Mouse (Mus musculus) intestine, embryonic 14.5 days (tissue): ENCODE measurements at regions not wholly inside any gene's neighbourhood (a gene's known extent, or its start where the extent isn't known, plus 50 kb on each side); places are given as distances from the start of the nearest gene placed in this dataset.

Experiments
- ATAC-seq: fragments of 200-750 bp; cut with Nextera tagmentation; replicated peaks from 2 replicates; pipeline ENCODE4 v1.8.0; 2017; ENCODE audit warnings: low read depth, moderate number of reproducible peaks, moderate TSS enrichment, moderate library complexity; ENCODE audit not compliant: low FRiP score, low TSS enrichment
- DNase-seq: peaks from one replicate; pipeline ENCODE4 v3.0.0-alpha.2; 2018; ENCODE audit warnings: low spot score
- H3K27ac ChIP-seq: fragments of 300-500 bp; sonication (generic); 2 replicates; pipeline ENCODE4 v1.5.1; 2014; ENCODE audit warnings: low read depth, mild to moderate bottlenecking, control low read depth
- H3K27me3 ChIP-seq: fragments of 300-500 bp; sonication (generic); replicated peaks from 2 replicates; pipeline ENCODE4 v1.6.1; 2014; ENCODE audit warnings: low read length, control low read depth; ENCODE audit not compliant: control insufficient read depth, insufficient read depth
- H3K36me3 ChIP-seq: fragments of 300-500 bp; sonication (generic); 2 replicates; pipeline ENCODE4 v1.6.1; 2014; ENCODE audit warnings: low read length, control low read depth; ENCODE audit not compliant: control insufficient read depth, insufficient read depth
- H3K4me1 ChIP-seq: fragments of 300-500 bp; sonication (generic); replicated peaks from 2 replicates; pipeline ENCODE4 v1.6.1; 2014; ENCODE audit warnings: low read length, control low read depth, mixed read lengths; ENCODE audit not compliant: control insufficient read depth, insufficient read depth
- H3K4me2 ChIP-seq: fragments of 300-500 bp; sonication (generic); 2 replicates; pipeline ENCODE4 v1.6.1; 2014; ENCODE audit warnings: low read length
- H3K4me3 ChIP-seq: fragments of 300-500 bp; sonication (generic); 2 replicates; pipeline ENCODE4 v1.5.1; 2014; ENCODE audit warnings: low read depth, low read length, control low read depth, mixed read lengths
- H3K9ac ChIP-seq: fragments of 300-500 bp; sonication (generic); 2 replicates; pipeline ENCODE4 v1.6.1; 2014; ENCODE audit warnings: mild to moderate bottlenecking, low read length
- H3K9me3 ChIP-seq: fragments of 300-500 bp; sonication (generic); 2 replicates; pipeline ENCODE4 v1.6.1; 2016; ENCODE audit warnings: low read length, control low read depth; ENCODE audit not compliant: control insufficient read depth
- WGBS: fragments of 180-500 bp; shearing (Covaris S2); extraction: QIAGEN DNeasy Blood & Tissue Kit; methylation state at CpG from one replicate; pipeline ENCODE4 v1.1.7; 2014; 5-methylcytosine and 5-hydroxymethylcytosine counted together

DNA sequence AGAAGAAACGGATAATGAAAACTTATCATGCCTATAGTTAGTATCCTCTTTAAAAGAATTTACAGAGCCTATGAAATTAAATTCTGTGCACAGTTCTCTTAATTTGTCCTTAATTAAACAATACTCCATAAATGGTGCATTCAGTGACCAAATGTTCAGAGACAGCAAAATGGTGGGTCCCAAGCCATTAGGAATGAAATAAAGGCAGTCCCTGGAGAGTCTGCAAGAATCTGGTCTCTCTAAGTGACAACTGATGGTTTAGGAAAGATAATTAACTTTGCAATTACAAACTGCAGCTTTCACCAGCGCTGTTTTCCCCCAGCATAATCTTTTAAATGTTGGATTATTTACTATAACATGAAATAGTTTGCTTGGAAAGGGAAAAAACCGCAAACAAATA, 376.9 kb upstream of the Kcnh8 start:
- no peak for DNase-seq
- Histone ChIP-seq H3K9me3 (no peaks in the 10 kb centered on the region), H3K27ac (no peak overlapping the region), H3K4me3 (no peak overlapping the region), H3K9ac (no peak overlapping the region), H3K4me1 (no peaks in the 10 kb centered on the region), H3K27me3 (no peaks in the 10 kb centered on the region), H3K36me3 (no peaks in the 10 kb centered on the region), H3K4me2 (no peak overlapping the region)
- 68% methylated on average over 3 of the region's 3 CpGs for WGBS
- no peak for ATAC-seq

DNA sequence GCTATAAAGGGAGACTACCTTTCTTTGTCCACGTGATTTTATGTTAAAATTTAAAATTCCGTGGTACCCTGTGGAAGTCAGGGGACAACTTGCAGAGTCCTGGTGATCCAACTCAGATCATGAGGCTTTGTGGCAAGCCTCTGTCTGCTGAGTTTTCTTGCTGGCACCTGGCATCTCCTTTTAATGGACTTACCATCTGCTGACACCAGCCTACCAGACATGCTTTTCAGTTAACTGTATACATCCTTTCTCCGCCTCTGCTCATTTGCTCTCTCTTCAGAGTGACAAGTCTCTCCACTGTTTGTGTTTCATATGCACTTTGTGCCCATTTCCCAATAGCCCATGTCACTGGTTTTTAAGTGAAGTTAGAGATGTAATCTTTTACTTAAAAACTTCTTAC, 382.1 kb upstream of the Kcnh8 start:
- no peaks in the 10 kb centered on the region for H3K27me3 ChIP-seq
- ATAC-seq (no peak), DNase-seq (no peak)
- H3K27ac ChIP-seq: no peak overlapping the region
- H3K4me2 ChIP-seq: no peak overlapping the region
- H3K9ac ChIP-seq: no peak overlapping the region
- no peaks in the 10 kb centered on the region for H3K9me3 ChIP-seq
- no peaks in the 10 kb centered on the region for H3K4me1 ChIP-seq
- no peak overlapping the region for H3K4me3 ChIP-seq
- 81% methylated on average over 3 of the region's 3 CpGs for WGBS
- H3K36me3 ChIP-seq: no peaks in the 10 kb centered on the region

DNA sequence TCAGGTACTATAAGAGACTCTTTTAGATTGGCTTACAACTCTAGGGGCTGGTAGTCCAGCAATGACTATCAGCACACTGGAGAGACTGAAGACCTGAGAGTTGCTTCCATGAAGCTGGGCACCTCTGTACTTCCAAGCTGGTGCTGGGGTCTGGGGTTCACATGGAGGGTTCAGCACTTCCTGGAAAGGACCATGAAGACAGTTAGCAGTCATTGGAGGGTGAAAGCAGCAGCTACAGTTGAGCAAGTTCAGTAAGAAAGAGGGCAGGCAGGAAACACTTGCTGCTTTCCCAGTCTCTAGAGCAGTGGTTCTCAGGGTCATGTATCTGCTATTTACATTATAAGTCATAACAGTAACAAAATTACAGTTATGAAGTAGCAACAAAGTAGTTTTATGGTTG, 384.3 kb upstream of the Satb1 start:
- no peak overlapping the region for H3K4me3 ChIP-seq
- H3K9me3 ChIP-seq: no peaks in the 10 kb centered on the region
- H3K27ac ChIP-seq: no peak overlapping the region
- no peak overlapping the region for H3K9ac ChIP-seq
- H3K4me1 ChIP-seq: no peaks in the 10 kb centered on the region
- no peak overlapping the region for H3K4me2 ChIP-seq
- ATAC-seq (no peak), DNase-seq (no peak)
- H3K36me3 ChIP-seq: no peaks in the 10 kb centered on the region
- H3K27me3 ChIP-seq: no peaks in the 10 kb centered on the region

DNA sequence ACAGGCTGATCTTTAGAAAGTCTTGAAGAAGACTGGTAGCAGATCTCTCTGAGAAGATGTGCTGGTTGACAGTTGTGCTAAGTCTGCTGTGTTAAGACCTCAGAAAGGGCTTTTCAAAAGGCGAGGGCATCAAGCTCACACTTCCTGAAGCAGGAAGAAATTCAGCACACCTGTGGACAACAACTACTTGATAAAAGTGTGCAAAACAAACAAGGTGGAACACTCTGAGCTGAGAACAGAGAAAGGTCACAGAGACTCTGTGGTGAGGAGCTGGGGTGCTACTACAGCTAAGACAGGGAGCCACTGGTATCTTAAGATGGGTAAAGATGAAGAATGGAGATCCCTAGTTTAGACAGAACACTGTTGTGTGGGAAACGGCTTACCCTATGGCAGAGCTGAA, 379.9 kb upstream of the Satb1 start:
- no peak overlapping the region for H3K27ac ChIP-seq
- WGBS: 83% methylated on average over 2 of the region's 2 CpGs
- no peaks in the 10 kb centered on the region for H3K36me3 ChIP-seq

DNA sequence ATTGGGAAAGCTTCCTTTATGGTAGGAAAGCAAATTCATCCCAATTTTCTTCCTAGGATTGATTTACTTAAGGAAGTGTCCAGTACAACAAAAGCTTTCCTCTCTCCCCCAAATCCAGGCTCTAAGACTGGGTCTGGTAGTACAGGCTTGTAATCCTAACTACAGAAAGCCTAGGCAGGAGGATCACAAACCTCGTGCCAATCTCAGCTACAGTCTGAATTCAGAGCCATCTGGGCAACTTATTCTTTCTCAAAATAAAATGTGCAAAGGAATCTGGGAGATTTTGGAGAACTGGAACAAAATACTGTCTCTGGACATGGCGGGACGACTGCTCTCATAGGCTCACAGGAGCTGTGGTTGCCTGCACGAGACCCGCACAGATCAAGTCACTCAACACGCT, 377.4 kb upstream of the Satb1 start:
- Histone ChIP-seq H3K4me3 (no peak overlapping the region), H3K27me3 (no peaks in the 10 kb centered on the region), H3K4me2 (no peak overlapping the region), H3K4me1 (no peaks in the 10 kb centered on the region), H3K27ac (no peak overlapping the region), H3K36me3 (no peaks in the 10 kb centered on the region), H3K9ac (no peak overlapping the region), H3K9me3 (no peaks in the 10 kb centered on the region)
- ATAC-seq (no peak), DNase-seq (no peak)
- 94% methylated on average over 6 of the region's 6 CpGs for WGBS

More for the DNA sequence above, 379.9 kb upstream of the Satb1 start:
- no peaks in the 10 kb centered on the region for H3K4me1 ChIP-seq
- no peaks in the 10 kb centered on the region for H3K9me3 ChIP-seq
- DNase-seq: no peak
- no peak overlapping the region for H3K9ac ChIP-seq
- ATAC-seq: no peak
- H3K27me3 ChIP-seq: no peaks in the 10 kb centered on the region
- no peak overlapping the region for H3K4me3 ChIP-seq
- no peak overlapping the region for H3K4me2 ChIP-seq

DNA sequence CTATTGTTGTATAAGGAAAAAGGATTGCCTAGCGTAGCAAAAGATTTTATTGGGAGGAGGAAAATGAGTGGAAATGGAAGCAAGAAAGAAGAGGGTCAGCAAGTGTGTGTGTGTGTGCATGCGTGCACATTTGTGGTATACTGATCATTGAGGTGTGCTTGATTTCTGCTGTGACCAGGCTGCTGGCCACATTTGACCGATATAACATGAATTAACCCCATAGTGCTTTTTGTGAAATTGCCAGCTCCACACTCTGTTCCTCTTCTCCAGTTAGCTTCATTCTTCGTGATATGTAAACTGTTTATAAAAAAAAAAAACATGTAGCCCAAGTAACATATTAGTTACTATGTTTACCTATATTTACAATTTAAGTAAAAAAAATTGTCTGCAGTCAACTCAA, 364.6 kb upstream of the Satb1 start:
- ATAC-seq: no peak
- Histone ChIP-seq H3K36me3 (no peaks in the 10 kb centered on the region), H3K4me1 (no peaks in the 10 kb centered on the region), H3K4me3 (no peak overlapping the region), H3K27me3 (no peaks in the 10 kb centered on the region), H3K9ac (no peak overlapping the region), H3K9me3 (no peaks in the 10 kb centered on the region), H3K4me2 (no peak overlapping the region), H3K27ac (no peak overlapping the region)
- WGBS: 77% methylated on average over 4 of the region's 4 CpGs
- DNase-seq: no peak

DNA sequence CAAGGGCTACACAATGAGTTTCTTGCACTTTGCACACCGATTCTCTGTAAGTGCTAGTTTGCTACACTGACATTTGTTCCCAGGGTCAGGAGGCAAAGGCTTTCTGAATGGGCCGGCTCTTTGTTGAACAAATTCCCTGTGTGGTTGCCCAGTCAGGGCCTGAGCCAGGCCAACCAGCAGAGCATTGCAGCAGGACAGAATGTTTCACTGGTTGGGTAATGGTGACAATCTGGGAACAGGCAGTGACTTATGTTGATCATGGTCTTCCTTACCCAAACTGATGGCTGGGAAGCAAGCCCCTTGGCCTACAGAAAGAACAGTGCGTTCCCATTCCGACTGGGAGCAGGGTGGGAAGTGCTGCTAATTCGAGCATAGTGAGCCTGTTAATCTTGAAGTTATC, 363.7 kb upstream of the Satb1 start:
- 87% methylated on average over 5 of the region's 5 CpGs for WGBS
- Histone ChIP-seq H3K36me3 (no peaks in the 10 kb centered on the region), H3K9me3 (no peaks in the 10 kb centered on the region), H3K27ac (no peak overlapping the region), H3K4me1 (no peaks in the 10 kb centered on the region), H3K27me3 (no peaks in the 10 kb centered on the region), H3K9ac (no peak overlapping the region), H3K4me2 (no peak overlapping the region), H3K4me3 (no peak overlapping the region)
- DNase-seq (no peak), ATAC-seq (no peak)

DNA sequence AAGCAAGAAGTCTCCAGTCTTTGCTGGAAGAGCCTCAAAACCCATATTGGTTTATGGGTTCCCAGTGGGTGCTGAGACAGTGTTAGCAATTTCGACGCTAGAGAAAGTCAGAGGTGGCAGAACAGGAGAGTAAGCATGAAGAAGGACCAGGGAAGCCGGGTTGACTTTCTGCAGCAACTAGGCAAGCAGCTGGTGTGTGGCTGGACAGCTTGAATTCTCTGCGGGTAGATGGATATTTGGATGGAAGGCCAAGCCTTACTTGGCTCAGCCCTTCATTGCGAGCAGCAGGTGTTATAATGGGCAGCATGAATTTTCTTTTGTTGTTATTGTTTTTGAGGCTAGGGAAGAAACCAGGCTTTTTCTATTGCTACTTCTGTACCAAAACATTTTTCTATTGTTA, 362.7 kb upstream of the Satb1 start:
- Histone ChIP-seq H3K27me3 (no peaks in the 10 kb centered on the region), H3K9ac (no peak overlapping the region), H3K4me1 (no peaks in the 10 kb centered on the region), H3K4me3 (no peak overlapping the region), H3K4me2 (no peak overlapping the region), H3K9me3 (no peaks in the 10 kb centered on the region), H3K36me3 (no peaks in the 10 kb centered on the region), H3K27ac (no peak overlapping the region)
- DNase-seq (no peak), ATAC-seq (no peak)
- 83% methylated on average over 5 of the region's 5 CpGs for WGBS

DNA sequence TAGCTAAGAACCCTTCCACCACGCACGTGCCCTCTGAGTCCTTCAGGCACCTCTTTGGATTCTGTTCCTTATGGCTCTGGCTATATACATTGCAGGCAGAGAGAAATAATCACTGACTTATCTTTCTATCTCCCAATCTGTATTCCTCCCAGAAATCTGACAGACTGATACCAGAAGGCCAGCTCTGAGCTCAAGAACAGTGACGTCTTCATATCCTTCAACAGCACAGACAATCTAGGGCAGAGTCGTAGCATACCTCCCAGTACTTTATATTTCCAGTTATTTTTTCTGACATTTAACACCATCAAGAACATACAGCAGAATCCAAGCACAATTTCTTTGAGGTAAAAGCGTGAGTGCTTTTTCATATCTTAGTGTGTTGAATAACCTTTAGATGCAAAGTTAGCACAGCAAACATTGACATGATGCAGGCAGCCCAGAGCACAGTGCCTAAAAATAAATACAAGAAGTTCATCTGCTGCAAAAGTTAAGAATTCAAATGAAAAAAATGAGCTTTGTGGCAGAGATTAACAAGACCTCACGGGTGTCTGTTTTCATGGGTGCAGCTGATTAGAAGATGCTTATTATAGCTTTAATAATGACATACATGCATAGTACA, 358.1 kb upstream of the Satb1 start:
- WGBS: 79% methylated on average over 6 of the region's 6 CpGs
- no peaks in the 10 kb centered on the region for H3K36me3 ChIP-seq

More for the DNA sequence above, 358.1 kb upstream of the Satb1 start:
- Histone ChIP-seq H3K4me2 (no peak overlapping the region), H3K9me3 (no peaks in the 10 kb centered on the region), H3K4me3 (no peak overlapping the region), H3K4me1 (no peaks in the 10 kb centered on the region), H3K9ac (no peak overlapping the region), H3K27me3 (no peaks in the 10 kb centered on the region), H3K27ac (no peak overlapping the region)
- DNase-seq: no peak
- no peak for ATAC-seq
